Mouse (Mus musculus) liver, embryonic 14.5 days (tissue): ENCODE data around the gene Mbnl1.

Experiments
- CTCF ChIP-seq: IDR thresholded peaks from 2 replicates; pipeline ENCODE4 v1.5.1; 2016; ENCODE audit warnings: antibody characterized with exemption, low read depth, control low read depth
- EP300 ChIP-seq: IDR thresholded peaks from 2 replicates; pipeline ENCODE4 v1.6.1; 2016; ENCODE audit warnings: antibody characterized with exemption, low read depth

DNA sequence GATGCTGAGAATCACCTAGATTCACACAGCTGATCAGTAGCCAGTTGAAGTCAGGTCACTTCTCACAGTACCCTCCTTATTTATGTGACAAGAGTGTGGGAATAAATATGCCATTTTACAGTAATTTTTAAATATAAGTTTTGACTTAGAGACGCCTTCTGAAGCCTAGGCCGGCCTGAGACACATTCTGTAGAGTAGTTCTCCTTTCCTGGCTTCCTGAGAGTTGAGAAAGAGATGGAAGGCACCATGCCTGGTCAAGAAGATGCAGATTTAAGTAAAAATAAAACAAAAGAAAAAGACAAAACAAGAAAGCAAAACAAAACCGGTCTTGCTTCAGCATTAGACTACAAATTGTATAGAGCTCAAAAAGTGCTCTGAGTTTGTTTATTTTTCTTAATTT lies 38.6 kb downstream of the Mbnl1 start:
- TF ChIP-seq CTCF (no peak), EP300 (no peak)
